Comparison of ENCODE assay signal across 11 mouse cellular contexts in the genomic region with DNA sequence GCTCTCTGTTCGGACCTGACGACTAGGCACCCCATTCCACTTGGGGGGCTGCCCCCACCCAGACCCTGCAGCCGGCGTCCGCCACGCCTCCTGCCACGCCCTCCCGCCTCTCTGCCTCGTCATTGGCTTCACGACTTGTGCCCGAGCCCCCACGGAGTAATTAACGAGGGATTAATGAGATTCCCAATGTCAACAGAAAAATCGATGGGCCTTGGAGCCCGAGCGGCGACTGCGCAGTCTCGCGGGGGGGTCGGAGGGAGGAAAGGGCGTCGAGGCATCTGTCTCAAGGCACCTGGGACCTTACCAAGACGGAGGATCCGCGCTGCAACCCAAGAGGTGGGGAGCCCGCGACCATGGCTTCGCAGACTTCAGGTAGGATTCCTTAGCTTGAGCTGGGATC. TPM values are rescaled to one million over a fixed set of nuclear protein-coding genes. Genes with fewer than 3 reads are reported as not detected.
DNase-seq lines count a peak whose midpoint lies in the region; ATAC-seq and TF ChIP-seq lines count a peak whose summit lies in the region.
"Had no signal": no experiment of that assay in that cellular context is flagged by ENCODE, and none has a peak within 500 bp of the region (broad histone marks: within the 10 kb centered on the region; RNA-seq: fewer than 3 reads in every experiment).

A gene (plus strand): TSS at position 201 of the 400 bp plus-strand sequence.

- ATAC-seq in embryonic facial prominence, embryonic 15.5 days (ENCODE audit: insufficient number of reproducible peaks, low FRiP score, low TSS enrichment, low read depth) = no peak
- ATAC-seq in intestine, embryonic 14.5 days (replicated peaks; ENCODE audit: low FRiP score, low TSS enrichment, low read depth) = no peak
- no peak for ATAC-seq in midbrain, embryonic 14.5 days (ENCODE audit: low FRiP score, low TSS enrichment)

- H3K4me2 ChIP-seq in embryonic facial prominence, embryonic 15.5 days (replicated peaks) = peak within 1 kb of the TSS; percentile 27
- peak within 1 kb of the TSS; percentile 24 for H3K4me2 ChIP-seq in intestine, embryonic 14.5 days (ENCODE audit: low read length)
- peak within 1 kb of the TSS; percentile 57 for H3K4me2 ChIP-seq in midbrain, embryonic 14.5 days (ENCODE audit: low read length)

- H3K27me3 ChIP-seq in embryonic facial prominence, embryonic 15.5 days = peaks cover 76% of the 10 kb centered on the region
- peaks cover 50% of the 10 kb centered on the region for H3K27me3 ChIP-seq in intestine, embryonic 14.5 days (replicated peaks; ENCODE audit: control insufficient read depth, insufficient read depth, low read length)
- H3K27me3 ChIP-seq in midbrain, embryonic 14.5 days (ENCODE audit: control insufficient read depth, insufficient read depth, low read length) = peaks cover 17% of the 10 kb centered on the region; the same call in 1 of the 2 replicates

- no peak within 1 kb of the TSS for H3K9ac ChIP-seq in embryonic facial prominence, embryonic 15.5 days
- no peak within 1 kb of the TSS for H3K9ac ChIP-seq in intestine, embryonic 14.5 days (ENCODE audit: low read length)
- peak within 1 kb of the TSS; percentile 38; the same call in 1 of the 2 replicates for H3K9ac ChIP-seq in midbrain, embryonic 14.5 days (replicated peaks; ENCODE audit: low read length)

- no peak for TF ChIP-seq CTCF in brain, embryonic 14.5 days (IDR thresholded peaks at IDR 0.05; ENCODE audit: borderline replicate concordance, extremely low read depth, insufficient read depth, insufficient read length)

- H3K4me3 ChIP-seq in embryonic facial prominence, embryonic 15.5 days (replicated peaks) = peak within 1 kb of the TSS; percentile 15; the same call in 1 of the 2 replicates
- no peak within 1 kb of the TSS for H3K4me3 ChIP-seq in intestine, embryonic 14.5 days (ENCODE audit: low read depth, low read length)
- peak within 1 kb of the TSS; percentile 24 for H3K4me3 ChIP-seq in midbrain, embryonic 14.5 days (replicated peaks; ENCODE audit: low read depth, low read length)

- no peak for TF ChIP-seq POLR2A in brain, embryonic 14.5 days (IDR thresholded peaks at IDR 0.05; ENCODE audit: borderline replicate concordance, extremely low read depth, insufficient read depth, insufficient read length, poor library complexity, severe bottlenecking)

- H3K9me3 ChIP-seq in embryonic facial prominence, embryonic 15.5 days (replicated peaks) = no peaks in the 10 kb centered on the region
- no peaks in the 10 kb centered on the region for H3K9me3 ChIP-seq in intestine, embryonic 14.5 days (ENCODE audit: control insufficient read depth, low read length)
- no peaks in the 10 kb centered on the region for H3K9me3 ChIP-seq in midbrain, embryonic 14.5 days (ENCODE audit: control insufficient read depth, low read length)

- DNase-seq in brain, embryonic 14.5 days (ENCODE audit: low read depth) = peak; percentile 26
- DNase-seq in intestine, embryonic 14.5 days (ENCODE audit: low spot score) = no peak
- peak; percentile 58 for DNase-seq in midbrain, embryonic 14.5 days
- DNase-seq in frontal cortex, postnatal 14 days (ENCODE audit: low spot score in 2 of 2) = no peak
- DNase-seq in thymus, postnatal 10 days (ENCODE audit: low spot score in 2 of 2) = no peak
- DNase-seq in cerebellum, adult 18-20 months = no peak
- DNase-seq in thymus, postnatal 25 days = no peak
- DNase-seq: cerebellum, adult 11 months; lung, postnatal 10 days had no signal

- no peak within 1 kb of the TSS for H3K27ac ChIP-seq in embryonic facial prominence, embryonic 15.5 days (replicated peaks)
- H3K27ac ChIP-seq in intestine, embryonic 14.5 days (ENCODE audit: low read depth) = no peak within 1 kb of the TSS
- H3K27ac ChIP-seq in midbrain, embryonic 14.5 days (replicated peaks; ENCODE audit: low read depth, low read length) = no peak within 1 kb of the TSS

- no peaks in the 10 kb centered on the region for H3K36me3 ChIP-seq in embryonic facial prominence, embryonic 15.5 days
- no peaks in the 10 kb centered on the region for H3K36me3 ChIP-seq in intestine, embryonic 14.5 days (ENCODE audit: control insufficient read depth, insufficient read depth, low read length)
- H3K36me3 ChIP-seq in midbrain, embryonic 14.5 days (ENCODE audit: control insufficient read depth, insufficient read depth, low read length) = no peaks in the 10 kb centered on the region

- H3K4me1 ChIP-seq in embryonic facial prominence, embryonic 15.5 days = peaks cover 7% of the 10 kb centered on the region; the same call in 1 of the 2 replicates
- H3K4me1 ChIP-seq in intestine, embryonic 14.5 days (replicated peaks; ENCODE audit: control insufficient read depth, insufficient read depth, low read length) = peaks cover 5% of the 10 kb centered on the region; the same call in 1 of the 2 replicates
- no peaks in the 10 kb centered on the region; the same call in 1 of the 2 replicates for H3K4me1 ChIP-seq in midbrain, embryonic 14.5 days (ENCODE audit: control insufficient read depth, insufficient read depth, low read length)

- WGBS in embryonic facial prominence, embryonic 15.5 days = 4% methylated on average over 29 of the region's 29 CpGs
- WGBS in intestine, embryonic 14.5 days = 2% methylated on average over 28 of the region's 29 CpGs
- WGBS in midbrain, embryonic 14.5 days = 3% methylated on average over 29 of the region's 29 CpGs

RNA-seq across cellular contexts. Expression of the gene that starts here (rescaled TPM):
- polyA plus RNA-seq in brain, embryonic 14.5 days (2012; rRNA removed) = 0.29 and 0.64 TPM in 2 replicates
- polyA plus RNA-seq in embryonic facial prominence, embryonic 15.5 days (2015; fragmentation: Nextera tagmentation; extraction: Ambion mirVana) = 0.24 and 0.35 TPM in 2 replicates
- polyA plus RNA-seq in intestine, embryonic 14.5 days (2014; fragmentation: Nextera tagmentation; extraction: Ambion mirVana) = 0.36 and 0.65 TPM in 2 replicates
- 0.54 and 1.4 TPM in 2 replicates for polyA plus RNA-seq in midbrain, embryonic 14.5 days (2014; fragmentation: Nextera tagmentation; extraction: Ambion mirVana)
- polyA plus RNA-seq: heart, embryonic 16.5 days had no signal

Comparison
In these comparisons a context has a peak if more than half of its experiments do, and no peak if none do; other contexts are left out.
1. Peak in DNase-seq in brain, embryonic 14.5 days; RNA of the gene not detected or under 1 TPM.